Mouse (Mus musculus) hindbrain, embryonic 16.5 days (tissue): ENCODE results near the gene Papss1. TPM values are rescaled to one million over a fixed set of nuclear protein-coding genes. Genes with fewer than 3 reads are reported as not detected.

Experiments
- ATAC-seq: fragments of 200-750 bp; cut with Nextera tagmentation; 2 replicates; pipeline ENCODE4 v1.8.0; 2017; ENCODE audit warnings: moderate TSS enrichment, moderate library complexity
- H3K27ac ChIP-seq: fragments of 300-500 bp; sonication (generic); 2 replicates; pipeline ENCODE4 v1.5.1; 2014; ENCODE audit warnings: low read depth, mild to moderate bottlenecking, control low read depth, low read length, moderate library complexity
- H3K27me3 ChIP-seq: fragments of 300-500 bp; sonication (generic); replicated peaks from 2 replicates; pipeline ENCODE4 v1.6.1; 2014; ENCODE audit warnings: low read length; ENCODE audit not compliant: control insufficient read depth, insufficient read depth
- H3K36me3 ChIP-seq: fragments of 300-500 bp; sonication (generic); 2 replicates; pipeline ENCODE4 v1.6.1; 2014; ENCODE audit warnings: mild to moderate bottlenecking, low read length, moderate library complexity, mixed read lengths; ENCODE audit not compliant: control insufficient read depth, insufficient read depth
- H3K4me1 ChIP-seq: fragments of 300-500 bp; sonication (generic); 2 replicates; pipeline ENCODE4 v1.6.1; 2014; ENCODE audit warnings: low read depth, low read length; ENCODE audit not compliant: control insufficient read depth, insufficient read depth
- H3K4me2 ChIP-seq: fragments of 300-500 bp; sonication (generic); 2 replicates; pipeline ENCODE4 v1.6.1; 2014; ENCODE audit warnings: mild to moderate bottlenecking, low read length, control low read depth, moderate library complexity
- H3K4me3 ChIP-seq: fragments of 300-500 bp; sonication (generic); 2 replicates; pipeline ENCODE4 v1.5.1; 2014; ENCODE audit warnings: mild to moderate bottlenecking, low read length, control low read depth, moderate library complexity
- H3K9ac ChIP-seq: fragments of 300-500 bp; sonication (generic); 2 replicates; pipeline ENCODE4 v1.6.1; 2014; ENCODE audit warnings: low read depth, mild to moderate bottlenecking, control low read depth, low read length, moderate library complexity
- H3K9me3 ChIP-seq: fragments of 300-500 bp; sonication (generic); 2 replicates; pipeline ENCODE4 v1.6.1; 2014; ENCODE audit warnings: mild to moderate bottlenecking, low read length, moderate library complexity; ENCODE audit not compliant: control insufficient read depth
- WGBS: fragments of 180-500 bp; shearing (Covaris S2); extraction: QIAGEN DNeasy Blood & Tissue Kit; methylation state at CpG from one replicate; pipeline ENCODE4 v1.1.7; 2014; 5-methylcytosine and 5-hydroxymethylcytosine counted together
- polyA plus RNA-seq: library from polyadenylated mRNA; unstranded; fragments of >200 nt; fragmentation: Nextera tagmentation; extraction: Ambion mirVana; gene quantifications from 2 replicates; pipeline ENCODE4 v1.2.1, GENCODE M21; 2015

The Papss1 gene
- polyA plus RNA-seq, 1 experiment from 2014 or later: 136 TPM

GRCm38 (mm10) chr3:131573555-131573954 is 9.0 kb downstream of the Papss1 start:
- ATAC-seq: no peak
- Histone ChIP-seq H3K27ac (no peak overlapping the region), H3K27me3 (no peaks in the 10 kb centered on the region), H3K4me2 (no peak overlapping the region), H3K9ac (no peak overlapping the region), H3K36me3 (no peaks in the 10 kb centered on the region; the same call in 1 of the 2 replicates), H3K4me3 (no peak overlapping the region), H3K4me1 (no peaks in the 10 kb centered on the region), H3K9me3 (no peaks in the 10 kb centered on the region)
- 90% methylated on average over 3 of the region's 3 CpGs for WGBS

GRCm38 (mm10) chr3:131578434-131579104 is 14.0 kb downstream of the Papss1 start:
- WGBS: 93% methylated on average over 7 of the region's 7 CpGs
- no peaks in the 10 kb centered on the region for H3K27me3 ChIP-seq
- no peak overlapping the region for H3K27ac ChIP-seq
- H3K4me3 ChIP-seq: no peak overlapping the region
- no peak overlapping the region for H3K9ac ChIP-seq
- no peak overlapping the region for H3K4me2 ChIP-seq
- ATAC-seq: no peak
- peaks cover 13% of the 10 kb centered on the region for H3K36me3 ChIP-seq
- no peaks in the 10 kb centered on the region for H3K4me1 ChIP-seq
- H3K9me3 ChIP-seq: no peaks in the 10 kb centered on the region

- no peak; the same call in 1 of the 2 replicates for ATAC-seq
- H3K36me3 ChIP-seq: peaks cover 17% of the 10 kb centered on the region
- WGBS: 92% methylated on average over 4 of the region's 4 CpGs
Observed at GRCm38 (mm10) chr3:131580040-131580439, 15.5 kb downstream of the Papss1 start.

GRCm38 (mm10) chr3:131581096-131581495 is 16.5 kb downstream of the Papss1 start:
- Histone ChIP-seq H3K9me3 (no peaks in the 10 kb centered on the region), H3K27me3 (no peaks in the 10 kb centered on the region), H3K4me1 (no peaks in the 10 kb centered on the region), H3K4me2 (no peak overlapping the region), H3K4me3 (no peak overlapping the region), H3K36me3 (peaks cover 23% of the 10 kb centered on the region), H3K9ac (no peak overlapping the region), H3K27ac (no peak overlapping the region)
- no peak for ATAC-seq
- WGBS: 89% methylated on average over 7 of the region's 7 CpGs

More at GRCm38 (mm10) chr3:131580040-131580439, 15.5 kb downstream of the Papss1 start:
- H3K4me2 ChIP-seq: no peak overlapping the region
- H3K9me3 ChIP-seq: no peaks in the 10 kb centered on the region
- no peaks in the 10 kb centered on the region for H3K4me1 ChIP-seq
- H3K27me3 ChIP-seq: no peaks in the 10 kb centered on the region
- no peak overlapping the region for H3K4me3 ChIP-seq
- no peak overlapping the region for H3K27ac ChIP-seq
- no peak overlapping the region for H3K9ac ChIP-seq

GRCm38 (mm10) chr3:131586818-131587217 is 22.2 kb downstream of the Papss1 start:
- Histone ChIP-seq H3K27me3 (no peaks in the 10 kb centered on the region), H3K4me1 (no peaks in the 10 kb centered on the region), H3K4me3 (no peak overlapping the region), H3K36me3 (peaks cover 35% of the 10 kb centered on the region), H3K27ac (no peak overlapping the region), H3K9me3 (no peaks in the 10 kb centered on the region), H3K4me2 (no peak overlapping the region), H3K9ac (no peak overlapping the region)
- 95% methylated on average over 3 of the region's 3 CpGs for WGBS
- 0 out of 2 replicates have a peak, but pooled peaks have one; percentile 51 for ATAC-seq

GRCm38 (mm10) chr3:131587959-131588358 is 23.4 kb downstream of the Papss1 start:
- no peaks in the 10 kb centered on the region for H3K4me1 ChIP-seq
- 96% methylated on average over 10 of the region's 10 CpGs for WGBS
- no peak for ATAC-seq
- no peak overlapping the region for H3K4me2 ChIP-seq
- no peaks in the 10 kb centered on the region for H3K27me3 ChIP-seq
- no peak overlapping the region for H3K27ac ChIP-seq
- no peak overlapping the region for H3K4me3 ChIP-seq
- H3K36me3 ChIP-seq: peaks cover 34% of the 10 kb centered on the region
- H3K9ac ChIP-seq: no peak overlapping the region
- H3K9me3 ChIP-seq: no peaks in the 10 kb centered on the region

GRCm38 (mm10) chr3:131593143-131593798 is 28.7 kb downstream of the Papss1 start:
- Histone ChIP-seq H3K36me3 (peaks cover 15% of the 10 kb centered on the region), H3K9me3 (no peaks in the 10 kb centered on the region), H3K4me1 (no peaks in the 10 kb centered on the region), H3K27me3 (no peaks in the 10 kb centered on the region), H3K27ac (no peak overlapping the region), H3K4me2 (no peak overlapping the region), H3K4me3 (no peak overlapping the region), H3K9ac (no peak overlapping the region)
- 0 out of 2 replicates have a peak, but pooled peaks have one; percentile 2 for ATAC-seq
- 73% methylated on average over 15 of the region's 15 CpGs for WGBS

- H3K9ac ChIP-seq: no peak overlapping the region
- ATAC-seq: no peak
- H3K27me3 ChIP-seq: no peaks in the 10 kb centered on the region
- no peaks in the 10 kb centered on the region for H3K4me1 ChIP-seq
- H3K4me2 ChIP-seq: no peak overlapping the region
- no peak overlapping the region for H3K4me3 ChIP-seq
- 97% methylated on average over 11 of the region's 11 CpGs for WGBS
- H3K36me3 ChIP-seq: peaks cover 12% of the 10 kb centered on the region
- no peak overlapping the region for H3K27ac ChIP-seq
- H3K9me3 ChIP-seq: no peaks in the 10 kb centered on the region
Observed at GRCm38 (mm10) chr3:131594361-131594760, 29.8 kb downstream of the Papss1 start.

GRCm38 (mm10) chr3:131595546-131596245 is 31.1 kb downstream of the Papss1 start:
- no peak for ATAC-seq
- peaks cover 7% of the 10 kb centered on the region for H3K36me3 ChIP-seq
- WGBS: 89% methylated on average over 14 of the region's 14 CpGs

More at GRCm38 (mm10) chr3:131595546-131596245, 31.1 kb downstream of the Papss1 start:
- Histone ChIP-seq H3K4me1 (no peaks in the 10 kb centered on the region), H3K9me3 (no peaks in the 10 kb centered on the region), H3K27me3 (no peaks in the 10 kb centered on the region), H3K4me3 (no peak overlapping the region), H3K4me2 (no peak overlapping the region), H3K27ac (no peak overlapping the region), H3K9ac (no peak overlapping the region)
